Mouse (Mus musculus): ENCODE results near the gene Sat1. TPM values are rescaled to one million over a fixed set of nuclear protein-coding genes. Genes with fewer than 3 reads are reported as not detected.
"Not testable (repeated sequence)": the region's sequence is repeated elsewhere in the genome, so short reads cannot be mapped to it uniquely, and the experiment has no call there.

Gene Sat1
- 114 and 147 TPM in 2 replicates for polyA plus RNA-seq (2015; fragmentation: Nextera tagmentation; extraction: Ambion mirVana)

GRCm38 (mm10) chrX:155216271-155216670 is at the start of gene Sat1:
Gene Sat1, minus strand, starts transcription at chrX:155216449.
- H3K4me2 ChIP-seq = peak within 1 kb of the TSS; percentile 57
- H3K4me1 ChIP-seq = no peaks in the 10 kb centered on the region
- peak; percentile 97 for ATAC-seq (ENCODE audit: insufficient number of reproducible peaks, insufficient read depth, low FRiP score, low TSS enrichment, low read depth)
- peak within 1 kb of the TSS; percentile 71 for H3K9ac ChIP-seq
- no peaks in the 10 kb centered on the region for H3K36me3 ChIP-seq
- peak within 1 kb of the TSS; percentile 52 for H3K4me3 ChIP-seq
- WGBS = 15% methylated on average over 26 of the region's 26 CpGs
- H3K9me3 ChIP-seq = no peaks in the 10 kb centered on the region
- H3K27me3 ChIP-seq = no peaks in the 10 kb centered on the region
- no peak within 1 kb of the TSS for H3K27ac ChIP-seq

GRCm38 (mm10) chrX:155262915-155263252 is 46.6 kb upstream of the Sat1 start:
- no peaks in the 10 kb centered on the region for H3K36me3 ChIP-seq
- no peak overlapping the region for H3K27ac ChIP-seq
- no peak for ATAC-seq (ENCODE audit: insufficient number of reproducible peaks, insufficient read depth, low FRiP score, low TSS enrichment, low read depth)
- peak overlapping the region; percentile 55 for H3K4me3 ChIP-seq
- no peaks in the 10 kb centered on the region for H3K27me3 ChIP-seq
- H3K4me1 ChIP-seq = no peaks in the 10 kb centered on the region
- H3K4me2 ChIP-seq = peak overlapping the region; percentile 57
- peak overlapping the region; percentile 71 for H3K9ac ChIP-seq
- 36% methylated on average over 1 of the region's 1 CpGs for WGBS
- no peaks in the 10 kb centered on the region for H3K9me3 ChIP-seq

GRCm38 (mm10) chrX:155262235-155262914 is 46.1 kb upstream of the Sat1 start, which contains the start of gene Acot9:
Gene Acot9, plus strand, starts transcription at chrX:155262443.
- H3K27ac ChIP-seq = peak within 1 kb of the TSS; percentile 51; the same call in 1 of the 2 replicates

GRCm38 (mm10) chrX:155256856-155257255 is 40.6 kb upstream of the Sat1 start:
- H3K27ac ChIP-seq = no peak overlapping the region
- no peak overlapping the region for H3K9ac ChIP-seq
- no peaks in the 10 kb centered on the region for H3K27me3 ChIP-seq
- no peak overlapping the region for H3K4me3 ChIP-seq
- H3K4me1 ChIP-seq = no peaks in the 10 kb centered on the region
- H3K9me3 ChIP-seq = no peaks in the 10 kb centered on the region
- H3K4me2 ChIP-seq = no peak overlapping the region
- ATAC-seq (ENCODE audit: insufficient number of reproducible peaks, insufficient read depth, low FRiP score, low TSS enrichment, low read depth) = no peak
- no peaks in the 10 kb centered on the region for H3K36me3 ChIP-seq

More at GRCm38 (mm10) chrX:155262235-155262914, 46.1 kb upstream of the Sat1 start, which contains the start of gene Acot9:
- Histone ChIP-seq H3K9ac (peak within 1 kb of the TSS; percentile 71), H3K4me1 (no peaks in the 10 kb centered on the region), H3K4me3 (peak within 1 kb of the TSS; percentile 55), H3K27me3 (no peaks in the 10 kb centered on the region), H3K36me3 (no peaks in the 10 kb centered on the region), H3K4me2 (peak within 1 kb of the TSS; percentile 57), H3K9me3 (no peaks in the 10 kb centered on the region)
- peak; percentile 96 for ATAC-seq (ENCODE audit: insufficient number of reproducible peaks, insufficient read depth, low FRiP score, low TSS enrichment, low read depth)
- 31% methylated on average over 37 of the region's 37 CpGs for WGBS

GRCm38 (mm10) chrX:155218277-155218676 is 2.0 kb upstream of the Sat1 start:
- Histone ChIP-seq H3K27me3 (no peaks in the 10 kb centered on the region), H3K4me2 (no peak overlapping the region), H3K9ac (no peak overlapping the region), H3K4me3 (no peak overlapping the region), H3K27ac (no peak overlapping the region), H3K4me1 (no peaks in the 10 kb centered on the region), H3K36me3 (no peaks in the 10 kb centered on the region), H3K9me3 (no peaks in the 10 kb centered on the region)
- 71% methylated on average over 2 of the region's 2 CpGs for WGBS
- ATAC-seq (ENCODE audit: insufficient number of reproducible peaks, insufficient read depth, low FRiP score, low TSS enrichment, low read depth) = no peak

GRCm38 (mm10) chrX:155215501-155216248 is 574 bp downstream of the Sat1 start:
- ATAC-seq (ENCODE audit: insufficient number of reproducible peaks, insufficient read depth, low FRiP score, low TSS enrichment, low read depth) = peak; percentile 13; the same call in 1 of the 2 replicates
- H3K27ac ChIP-seq = no peak overlapping the region
- WGBS = 33% methylated on average over 24 of the region's 24 CpGs

GRCm38 (mm10) chrX:155214291-155215136 is 1.7 kb downstream of the Sat1 start:
- Histone ChIP-seq H3K36me3 (no peaks in the 10 kb centered on the region), H3K27ac (no peak overlapping the region), H3K4me1 (no peaks in the 10 kb centered on the region), H3K27me3 (no peaks in the 10 kb centered on the region), H3K9ac (no peak overlapping the region), H3K4me3 (no peak overlapping the region), H3K4me2 (peak overlapping the region; percentile 57), H3K9me3 (no peaks in the 10 kb centered on the region)
- no peak for ATAC-seq (ENCODE audit: insufficient number of reproducible peaks, insufficient read depth, low FRiP score, low TSS enrichment, low read depth)
- WGBS = 92% methylated on average over 5 of the region's 5 CpGs

More at GRCm38 (mm10) chrX:155215501-155216248, 574 bp downstream of the Sat1 start:
- no peaks in the 10 kb centered on the region for H3K4me1 ChIP-seq
- H3K9ac ChIP-seq = peak overlapping the region; percentile 71
- no peaks in the 10 kb centered on the region for H3K9me3 ChIP-seq
- H3K27me3 ChIP-seq = no peaks in the 10 kb centered on the region
- peak overlapping the region; percentile 52 for H3K4me3 ChIP-seq
- no peaks in the 10 kb centered on the region for H3K36me3 ChIP-seq
- H3K4me2 ChIP-seq = peak overlapping the region; percentile 57

- Histone ChIP-seq H3K4me3 (no peak overlapping the region), H3K9me3 (no peaks in the 10 kb centered on the region), H3K36me3 (no peaks in the 10 kb centered on the region), H3K4me2 (no peak overlapping the region), H3K4me1 (no peaks in the 10 kb centered on the region), H3K27ac (no peak overlapping the region), H3K9ac (no peak overlapping the region), H3K27me3 (no peaks in the 10 kb centered on the region)
- 13% methylated on average over 1 of the region's 1 CpGs for WGBS
- no peak for ATAC-seq (ENCODE audit: insufficient number of reproducible peaks, insufficient read depth, low FRiP score, low TSS enrichment, low read depth)
Measured at GRCm38 (mm10) chrX:155208671-155209070, 7.6 kb downstream of the Sat1 start.

- not testable (repeated sequence) for H3K27ac ChIP-seq; H3K4me3 ChIP-seq; H3K9ac ChIP-seq; H3K36me3 ChIP-seq; H3K4me1 ChIP-seq; H3K4me2 ChIP-seq; H3K27me3 ChIP-seq; ATAC-seq (ENCODE audit: insufficient number of reproducible peaks, insufficient read depth, low FRiP score, low TSS enrichment, low read depth); H3K9me3 ChIP-seq
- 80% methylated on average over 2 of the region's 2 CpGs for WGBS
Measured at GRCm38 (mm10) chrX:155205436-155205835, 10.8 kb downstream of the Sat1 start.

- Histone ChIP-seq H3K9ac (no peak overlapping the region), H3K27ac (no peak overlapping the region), H3K4me3 (no peak overlapping the region), H3K9me3 (no peaks in the 10 kb centered on the region), H3K27me3 (no peaks in the 10 kb centered on the region), H3K36me3 (no peaks in the 10 kb centered on the region), H3K4me1 (no peaks in the 10 kb centered on the region), H3K4me2 (no peak overlapping the region)
- ATAC-seq (ENCODE audit: insufficient number of reproducible peaks, insufficient read depth, low FRiP score, low TSS enrichment, low read depth) = no peak
- WGBS = 45% methylated on average over 2 of the region's 2 CpGs
Measured at GRCm38 (mm10) chrX:155202406-155203305, 13.6 kb downstream of the Sat1 start.
